Mouse (Mus musculus) stomach, postnatal 0 days (tissue): ENCODE results near the gene Wdfy4. TPM values are rescaled to one million over a fixed set of nuclear protein-coding genes. Genes with fewer than 3 reads are reported as not detected.

Source experiments
- ATAC-seq: fragments of 200-750 bp; cut with Nextera tagmentation; 2 replicates; pipeline ENCODE4 v1.8.0; 2017; ENCODE audit not compliant: low FRiP score, low TSS enrichment
- DNase-seq: peaks from one replicate; pipeline ENCODE4 v3.0.0-alpha.2; 2016; ENCODE audit warnings: low spot score
- H3K27ac ChIP-seq: fragments of 300-500 bp; sonication (generic); replicated peaks from 2 replicates; pipeline ENCODE4 v1.5.1; 2014; ENCODE audit warnings: mild to moderate bottlenecking, control low read depth
- H3K27me3 ChIP-seq: fragments of 300-500 bp; sonication (generic); 2 replicates; pipeline ENCODE4 v1.6.1; 2014; ENCODE audit warnings: low read length; ENCODE audit not compliant: control insufficient read depth, insufficient read depth
- H3K36me3 ChIP-seq: fragments of 300-500 bp; sonication (generic); 2 replicates; pipeline ENCODE4 v1.6.1; 2014; ENCODE audit warnings: low read length, mixed read lengths; ENCODE audit not compliant: control insufficient read depth, insufficient read depth
- H3K4me1 ChIP-seq: fragments of 300-500 bp; sonication (generic); replicated peaks from 2 replicates; pipeline ENCODE4 v1.6.1; 2014; ENCODE audit warnings: antibody characterized with exemption; ENCODE audit not compliant: control insufficient read depth, insufficient read depth
- H3K4me2 ChIP-seq: fragments of 300-500 bp; sonication (generic); replicated peaks from 2 replicates; pipeline ENCODE4 v1.6.1; 2014; ENCODE audit warnings: low read depth, mild to moderate bottlenecking, control low read depth, moderate library complexity
- H3K4me3 ChIP-seq: fragments of 300-500 bp; sonication (generic); 2 replicates; pipeline ENCODE4 v1.5.1; 2014; ENCODE audit warnings: low read depth, low read length, control low read depth
- H3K9ac ChIP-seq: fragments of 300-500 bp; sonication (generic); 2 replicates; pipeline ENCODE4 v1.6.1; 2014; ENCODE audit warnings: mild to moderate bottlenecking, low read length, control low read depth, mixed read lengths
- H3K9me3 ChIP-seq: fragments of 300-500 bp; sonication (generic); 2 replicates; pipeline ENCODE4 v1.6.1; 2016; ENCODE audit warnings: low read length; ENCODE audit not compliant: control insufficient read depth
- CTCF ChIP-seq: IDR thresholded peaks from 2 replicates; pipeline ENCODE4 v1.5.1; 2016; ENCODE audit warnings: antibody characterized with exemption, low read depth, mild to moderate bottlenecking, moderate library complexity
- EP300 ChIP-seq: optimal IDR thresholded peaks from 2 replicates; pipeline ENCODE3; 2016; ENCODE audit warnings: antibody characterized with exemption
- WGBS: fragments of 180-500 bp; shearing (Covaris S2); extraction: QIAGEN DNeasy Blood & Tissue Kit; methylation state at CpG from one replicate; pipeline ENCODE4 v1.1.7; 2014; 5-methylcytosine and 5-hydroxymethylcytosine counted together
- polyA plus RNA-seq: library from polyadenylated mRNA; unstranded; fragments of >200 nt; fragmentation: Nextera tagmentation; extraction: Ambion mirVana; gene quantifications from 2 replicates; pipeline ENCODE4 v1.2.1, GENCODE M21; 2015

Gene Wdfy4
- 0.13 and 0.25 TPM in 2 replicates for polyA plus RNA-seq

DNA sequence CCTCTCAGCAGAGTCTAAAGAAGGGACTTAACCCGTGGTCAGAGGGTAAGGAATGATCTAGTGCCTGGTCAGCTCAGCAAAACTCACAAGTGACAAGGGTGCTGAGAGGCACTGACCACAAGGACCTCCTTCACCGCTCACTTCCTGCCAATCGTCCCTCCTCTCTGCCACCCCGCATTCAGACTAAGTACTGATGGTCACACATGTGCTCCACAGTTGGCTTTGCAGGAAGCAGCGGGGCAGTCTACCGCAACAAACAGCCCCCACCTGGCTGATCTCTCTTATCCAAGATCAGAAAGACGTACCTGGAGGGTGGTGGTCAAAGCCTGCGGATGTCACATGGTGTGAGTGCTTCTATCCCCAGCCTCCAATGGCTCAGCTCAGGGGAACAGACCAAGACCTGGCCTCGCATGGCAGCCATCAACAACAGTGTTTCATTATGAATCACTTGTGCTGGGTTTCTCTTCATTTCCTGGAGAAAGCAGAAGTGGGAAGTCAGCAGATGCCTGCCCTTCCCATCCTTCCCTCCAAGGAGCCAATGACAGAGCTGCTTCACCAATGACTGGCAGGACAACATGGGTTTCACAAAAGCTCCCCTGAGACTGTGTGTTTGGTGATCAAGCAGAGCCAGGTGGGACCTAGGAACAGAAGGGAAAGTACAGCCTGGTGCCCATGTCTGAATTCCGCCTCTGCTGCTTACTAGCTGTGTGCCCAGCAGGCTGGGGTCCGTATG is at the start of gene Wdfy4:
Gene Wdfy4 (minus strand): TSS at position 441 of the 733 bp plus-strand sequence.
- DNase-seq, result no peak
- no peaks in the 10 kb centered on the region for H3K4me1 ChIP-seq

DNA sequence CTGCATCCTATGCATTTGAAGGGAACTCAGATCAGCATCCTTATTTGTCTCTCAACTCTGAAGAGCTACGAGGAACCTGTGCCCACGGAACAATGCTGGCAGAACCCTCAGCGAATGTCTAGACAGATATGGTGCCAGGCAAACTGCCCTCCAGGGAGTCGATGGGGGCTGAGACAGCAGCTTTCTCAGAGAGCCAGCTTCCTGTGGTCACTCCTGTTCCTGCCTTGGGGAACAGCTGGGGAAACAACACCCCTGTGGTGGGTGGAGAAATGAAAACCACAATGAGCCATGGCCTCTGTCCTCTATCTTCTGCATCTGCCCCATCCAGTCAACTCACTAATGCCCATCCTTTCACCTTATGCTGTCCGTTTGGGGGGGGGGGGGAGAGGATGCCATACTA is 46.7 kb upstream of the Wdfy4 start:
- WGBS, result 74% methylated on average over 5 of the region's 5 CpGs
- H3K9me3 ChIP-seq, result no peaks in the 10 kb centered on the region
- no peak overlapping the region for H3K27ac ChIP-seq
- no peak overlapping the region for H3K9ac ChIP-seq
- no peaks in the 10 kb centered on the region for H3K4me1 ChIP-seq
- no peak overlapping the region for H3K4me2 ChIP-seq
- no peak for DNase-seq
- ATAC-seq, result no peak
- no peaks in the 10 kb centered on the region for H3K36me3 ChIP-seq
- H3K27me3 ChIP-seq, result no peaks in the 10 kb centered on the region
- H3K4me3 ChIP-seq, result no peak overlapping the region
- TF ChIP-seq EP300 (no peak), CTCF (no peak)

More for the DNA sequence above, at the start of gene Wdfy4:
- no peak within 1 kb of the TSS for H3K27ac ChIP-seq
- 86% methylated on average over 11 of the region's 11 CpGs for whole genome bisulfite sequencing
- H3K9me3 ChIP-seq, result no peaks in the 10 kb centered on the region
- H3K9ac ChIP-seq, result no peak within 1 kb of the TSS
- no peak within 1 kb of the TSS for H3K4me2 ChIP-seq
- no peak within 1 kb of the TSS for H3K4me3 ChIP-seq
- TF ChIP-seq EP300 (no peak), CTCF (no peak)
- no peaks in the 10 kb centered on the region for H3K36me3 ChIP-seq
- no peaks in the 10 kb centered on the region for H3K27me3 ChIP-seq
- no peak for ATAC-seq

DNA sequence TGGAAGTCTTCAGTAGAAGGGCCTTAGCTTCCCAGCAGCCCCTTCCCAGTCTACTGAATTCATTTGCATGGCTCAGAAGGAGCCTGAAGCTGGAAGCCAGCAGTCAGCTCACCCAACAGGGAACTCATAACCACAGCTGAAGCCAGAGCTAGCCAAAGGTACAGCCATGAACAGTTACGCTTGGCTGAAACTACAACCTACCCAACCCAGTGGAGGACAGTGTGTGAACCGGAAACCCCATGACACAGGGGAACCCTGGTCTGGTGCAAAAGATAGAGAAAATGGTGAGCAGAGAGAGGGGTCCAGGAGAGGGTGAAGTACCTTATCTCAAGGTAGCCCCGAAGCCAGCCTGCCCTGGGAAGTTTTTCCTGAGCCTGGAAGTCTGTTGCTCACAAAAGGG is 46.0 kb upstream of the Wdfy4 start:
- Histone ChIP-seq H3K36me3 (no peaks in the 10 kb centered on the region), H3K9me3 (no peaks in the 10 kb centered on the region), H3K9ac (no peak overlapping the region), H3K4me2 (no peak overlapping the region), H3K27ac (no peak overlapping the region), H3K4me3 (no peak overlapping the region), H3K27me3 (no peaks in the 10 kb centered on the region), H3K4me1 (no peaks in the 10 kb centered on the region)
- ATAC-seq, result no peak
- TF ChIP-seq CTCF (no peak), EP300 (no peak)
- no peak for DNase-seq
- 95% methylated on average over 3 of the region's 3 CpGs for WGBS

DNA sequence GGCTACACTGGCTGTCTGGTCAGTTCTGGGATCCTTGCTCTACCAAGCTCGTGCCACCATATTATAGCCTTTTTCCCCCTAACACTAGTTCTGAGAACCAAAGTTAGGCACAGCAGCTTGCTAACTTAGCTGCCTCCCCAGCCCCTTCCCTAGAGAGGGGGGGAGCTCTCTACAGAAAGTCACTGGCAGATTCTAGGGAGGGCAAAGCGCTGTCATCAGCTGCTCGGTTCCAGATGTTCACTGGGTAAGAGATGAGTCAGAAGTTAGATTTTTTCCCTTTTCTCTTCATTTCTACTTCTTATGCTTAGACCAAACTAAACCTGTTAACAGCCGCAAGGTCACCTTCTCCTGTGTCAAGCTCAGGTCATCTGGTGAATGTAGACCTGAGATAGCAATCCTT is 45.4 kb upstream of the Wdfy4 start:
- Histone ChIP-seq H3K36me3 (no peaks in the 10 kb centered on the region), H3K4me1 (no peaks in the 10 kb centered on the region), H3K27ac (no peak overlapping the region), H3K9me3 (no peaks in the 10 kb centered on the region), H3K4me2 (no peak overlapping the region), H3K4me3 (no peak overlapping the region), H3K27me3 (no peaks in the 10 kb centered on the region), H3K9ac (no peak overlapping the region)
- TF ChIP-seq EP300 (no peak), CTCF (no peak)
- no peak for ATAC-seq
- no peak for DNase-seq
- WGBS, result 75% methylated on average over 4 of the region's 4 CpGs

DNA sequence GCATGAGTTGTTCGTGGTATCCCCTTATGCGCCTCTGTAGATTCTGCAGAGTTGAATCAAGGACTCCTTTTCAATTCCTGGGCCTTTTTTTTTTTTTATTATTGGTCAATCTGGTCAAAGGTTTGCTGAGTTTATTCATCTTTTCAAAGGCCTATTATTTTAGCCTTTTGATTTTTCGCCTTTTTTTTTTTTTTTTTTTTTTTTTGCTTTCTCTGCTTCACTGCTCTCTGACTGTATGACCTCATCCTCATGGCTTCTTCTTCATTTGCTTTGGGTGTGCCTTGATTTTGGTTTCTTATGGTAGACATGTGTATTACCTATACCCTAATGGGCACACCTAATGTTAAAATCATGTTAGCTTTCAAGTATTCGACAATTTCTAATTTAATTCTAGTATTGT is 39.9 kb upstream of the Wdfy4 start:
- no peaks in the 10 kb centered on the region for H3K27me3 ChIP-seq
- H3K9ac ChIP-seq, result no peak overlapping the region
- no peak for DNase-seq
- TF ChIP-seq EP300 (no peak), CTCF (no peak)
- ATAC-seq, result no peak
- H3K9me3 ChIP-seq, result no peaks in the 10 kb centered on the region
- H3K4me3 ChIP-seq, result no peak overlapping the region
- WGBS, result 89% methylated on average over 4 of the region's 4 CpGs
- no peak overlapping the region for H3K4me2 ChIP-seq
- H3K4me1 ChIP-seq, result no peaks in the 10 kb centered on the region
- no peaks in the 10 kb centered on the region for H3K36me3 ChIP-seq
- H3K27ac ChIP-seq, result no peak overlapping the region
